Mouse (Mus musculus) retina, postnatal 7 days (tissue): ENCODE measurements around the gene Srek1ip1.

Experiments used
- DNase-seq: peaks from one replicate; pipeline ENCODE4 v3.0.0-alpha.2; 2012; ENCODE audit warnings: low read depth, low spot score

The Srek1ip1 gene

GRCm38 (mm10) chr13:104843295-104844089 is 51.2 kb downstream of the Srek1ip1 start:
- DNase-seq, result no peak

GRCm38 (mm10) chr13:104853645-104854044 is 61.4 kb downstream of the Srek1ip1 start:
- DNase-seq, result no peak

GRCm38 (mm10) chr13:104863127-104863979 is 71.1 kb downstream of the Srek1ip1 start, which contains the start of gene Shisal2b:
Gene Shisal2b, minus strand, starts transcription at chr13:104863893.
- DNase-seq, result peak; percentile 14

GRCm38 (mm10) chr13:104866726-104867125 is 74.4 kb downstream of the Srek1ip1 start:
- DNase-seq, result no peak

GRCm38 (mm10) chr13:104869907-104870306 is 77.6 kb downstream of the Srek1ip1 start:
- DNase-seq, result no peak

- DNase-seq, result no peak
These were observed 86.2 kb downstream of the Srek1ip1 start for GRCm38 (mm10) chr13:104878508-104878907.

GRCm38 (mm10) chr13:104883566-104884249 is 91.4 kb downstream of the Srek1ip1 start:
- DNase-seq, result no peak

GRCm38 (mm10) chr13:104886308-104887032 is 94.2 kb downstream of the Srek1ip1 start:
- no peak for DNase-seq
